Mouse (Mus musculus): ENCODE measurements at regions not wholly inside any gene's neighbourhood (a gene's known extent, or its start where the extent isn't known, plus 50 kb on each side); places are given as distances from the start of the nearest gene placed in this dataset.
"Not testable (repeated sequence)": the region's sequence is repeated elsewhere in the genome, so short reads cannot be mapped to it uniquely, and the experiment has no call there.

GRCm38 (mm10) chr5:28795130-28795758 lies 328.2 kb upstream of the Shh start:
- H3K9me3 ChIP-seq = no peaks in the 10 kb centered on the region
- H3K4me3 ChIP-seq = no peak overlapping the region
- ATAC-seq (replicated peaks) = no peak
- no peaks in the 10 kb centered on the region for H3K36me3 ChIP-seq (replicated peaks)
- no peak overlapping the region for H3K27ac ChIP-seq
- no peak overlapping the region for H3K9ac ChIP-seq
- H3K27me3 ChIP-seq (replicated peaks) = no peaks in the 10 kb centered on the region
- no peaks in the 10 kb centered on the region for H3K4me1 ChIP-seq
- H3K4me2 ChIP-seq = no peak overlapping the region
- 95% methylated on average over 6 of the region's 6 CpGs for WGBS

GRCm38 (mm10) chr5:28793781-28794180 lies 326.7 kb upstream of the Shh start:
- no peaks in the 10 kb centered on the region for H3K27me3 ChIP-seq (replicated peaks)
- no peak overlapping the region for H3K27ac ChIP-seq
- H3K4me3 ChIP-seq = no peak overlapping the region
- no peak for ATAC-seq (replicated peaks)
- no peaks in the 10 kb centered on the region for H3K4me1 ChIP-seq
- no peaks in the 10 kb centered on the region for H3K36me3 ChIP-seq (replicated peaks)
- no peak overlapping the region for H3K9ac ChIP-seq
- H3K9me3 ChIP-seq = no peaks in the 10 kb centered on the region
- 91% methylated on average over 2 of the region's 2 CpGs for WGBS
- no peak overlapping the region for H3K4me2 ChIP-seq

DNA sequence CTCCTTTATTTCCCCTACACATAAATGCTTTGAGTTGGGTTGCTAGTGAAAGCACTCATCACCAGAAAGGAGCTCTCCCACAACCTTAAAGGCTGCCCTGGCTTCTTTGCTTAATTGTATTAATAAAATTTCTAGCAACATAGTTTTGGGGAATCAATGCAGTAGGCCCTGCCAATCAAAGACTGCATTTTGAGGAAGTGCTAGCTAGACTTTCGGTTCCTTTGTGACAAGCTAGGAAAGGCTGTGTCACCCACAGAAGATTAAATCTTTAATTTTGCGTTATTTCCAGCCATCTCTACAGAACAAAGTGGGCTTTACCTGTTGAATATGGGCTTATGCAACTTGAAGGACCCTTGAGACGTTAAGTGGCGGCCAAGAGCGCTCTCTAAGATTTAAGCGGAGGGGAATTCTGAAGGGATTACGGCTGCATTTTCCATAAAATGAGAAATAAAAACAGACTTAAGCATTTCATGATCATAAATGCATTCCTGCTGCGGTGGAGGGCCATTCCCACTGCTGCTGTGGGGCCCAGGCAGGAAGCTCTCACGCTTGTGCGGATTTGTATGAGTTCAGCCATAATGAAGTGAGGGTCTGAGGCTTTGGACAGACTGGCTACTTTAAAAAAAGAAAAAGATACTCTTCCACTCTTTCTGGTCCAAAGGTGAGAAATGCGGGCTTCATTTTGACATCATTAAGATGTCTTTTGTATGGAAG lies 318.4 kb upstream of the Shh start:
- Histone ChIP-seq H3K9me3 (no peaks in the 10 kb centered on the region), H3K27me3 (replicated peaks) (no peaks in the 10 kb centered on the region), H3K4me2 (no peak overlapping the region), H3K27ac (no peak overlapping the region), H3K4me1 (no peaks in the 10 kb centered on the region), H3K36me3 (replicated peaks) (no peaks in the 10 kb centered on the region), H3K9ac (no peak overlapping the region), H3K4me3 (no peak overlapping the region)
- ATAC-seq (replicated peaks) = no peak
- WGBS = 64% methylated on average over 11 of the region's 11 CpGs

GRCm38 (mm10) chr5:28784339-28784966 lies 317.4 kb upstream of the Shh start:
- Histone ChIP-seq H3K9ac (no peak overlapping the region), H3K36me3 (replicated peaks) (no peaks in the 10 kb centered on the region), H3K9me3 (no peaks in the 10 kb centered on the region), H3K27me3 (replicated peaks) (no peaks in the 10 kb centered on the region), H3K4me1 (no peaks in the 10 kb centered on the region), H3K4me2 (no peak overlapping the region), H3K27ac (no peak overlapping the region), H3K4me3 (no peak overlapping the region)
- 84% methylated on average over 6 of the region's 6 CpGs for WGBS
- no peak for ATAC-seq (replicated peaks)

DNA sequence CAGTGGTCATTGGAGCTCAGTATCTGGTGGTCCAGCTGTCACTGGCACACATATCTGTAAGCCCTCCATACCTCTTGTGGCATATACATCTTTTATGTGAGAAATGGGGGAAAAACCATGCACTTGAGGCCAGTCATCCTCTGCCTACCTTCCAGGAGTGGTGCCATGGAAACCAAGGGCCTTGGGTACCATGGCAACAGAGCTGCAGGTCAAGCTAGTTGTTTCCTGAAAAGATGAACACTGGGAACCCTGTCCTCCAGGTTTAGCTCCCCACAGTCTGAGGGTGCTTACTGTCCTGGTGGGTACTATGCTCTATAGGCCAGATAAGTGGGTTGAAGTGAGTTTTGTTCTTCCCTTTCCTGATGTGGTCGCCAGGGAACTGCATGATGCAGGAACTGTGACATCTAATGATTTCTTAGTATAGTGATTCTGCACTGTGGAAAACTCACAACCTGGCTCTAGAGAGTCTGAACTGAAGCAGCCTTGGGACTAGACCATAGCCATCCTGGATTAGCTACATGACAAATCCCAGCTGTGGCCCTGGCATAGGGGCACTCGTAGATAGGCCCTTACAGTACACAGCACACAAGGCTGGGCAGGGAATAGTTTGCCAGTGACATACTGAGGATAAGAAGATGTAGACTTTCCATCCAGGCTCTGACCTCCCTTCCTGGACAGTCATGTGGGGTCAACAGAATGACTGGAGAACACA lies 308.7 kb upstream of the Shh start:
- no peak overlapping the region for H3K27ac ChIP-seq
- no peaks in the 10 kb centered on the region for H3K36me3 ChIP-seq (replicated peaks)
- no peaks in the 10 kb centered on the region for H3K27me3 ChIP-seq (replicated peaks)
- ATAC-seq (replicated peaks) = peak; percentile 74; the same call in 1 of the 2 replicates
- no peak overlapping the region for H3K4me3 ChIP-seq
- H3K9me3 ChIP-seq = no peaks in the 10 kb centered on the region
- H3K9ac ChIP-seq = no peak overlapping the region
- 72% methylated on average over 2 of the region's 2 CpGs for WGBS
- H3K4me2 ChIP-seq = no peak overlapping the region
- H3K4me1 ChIP-seq = peaks cover 4% of the 10 kb centered on the region; the same call in 1 of the 2 replicates

DNA sequence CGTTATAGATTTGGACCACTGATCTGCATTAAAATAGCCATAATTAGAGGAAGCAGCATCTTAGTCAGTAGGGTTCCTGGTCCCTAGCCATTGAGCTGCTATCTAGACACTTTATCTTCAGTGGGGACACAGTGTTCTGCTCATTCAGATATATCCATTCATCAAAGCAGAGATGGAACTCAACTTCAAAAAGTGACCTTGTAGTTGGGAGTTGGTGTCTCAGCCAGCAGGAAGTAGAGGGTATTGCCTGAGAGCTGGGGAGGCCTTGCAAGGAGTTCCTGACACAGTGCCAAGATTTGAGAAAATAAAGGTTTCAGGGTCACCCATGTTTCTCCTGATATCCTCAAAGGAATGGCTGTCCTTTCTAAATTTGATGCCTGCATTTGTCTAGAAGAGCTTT lies 304.7 kb upstream of the Shh start:
- H3K27ac ChIP-seq = no peak overlapping the region
- no peaks in the 10 kb centered on the region for H3K9me3 ChIP-seq
- no peaks in the 10 kb centered on the region for H3K36me3 ChIP-seq (replicated peaks)
- no peaks in the 10 kb centered on the region for H3K27me3 ChIP-seq (replicated peaks)
- H3K9ac ChIP-seq = no peak overlapping the region
- ATAC-seq (replicated peaks) = no peak
- H3K4me3 ChIP-seq = no peak overlapping the region
- peaks cover 4% of the 10 kb centered on the region; the same call in 1 of the 2 replicates for H3K4me1 ChIP-seq
- no peak overlapping the region for H3K4me2 ChIP-seq
- WGBS = 89% methylated on average over 1 of the region's 1 CpGs

DNA sequence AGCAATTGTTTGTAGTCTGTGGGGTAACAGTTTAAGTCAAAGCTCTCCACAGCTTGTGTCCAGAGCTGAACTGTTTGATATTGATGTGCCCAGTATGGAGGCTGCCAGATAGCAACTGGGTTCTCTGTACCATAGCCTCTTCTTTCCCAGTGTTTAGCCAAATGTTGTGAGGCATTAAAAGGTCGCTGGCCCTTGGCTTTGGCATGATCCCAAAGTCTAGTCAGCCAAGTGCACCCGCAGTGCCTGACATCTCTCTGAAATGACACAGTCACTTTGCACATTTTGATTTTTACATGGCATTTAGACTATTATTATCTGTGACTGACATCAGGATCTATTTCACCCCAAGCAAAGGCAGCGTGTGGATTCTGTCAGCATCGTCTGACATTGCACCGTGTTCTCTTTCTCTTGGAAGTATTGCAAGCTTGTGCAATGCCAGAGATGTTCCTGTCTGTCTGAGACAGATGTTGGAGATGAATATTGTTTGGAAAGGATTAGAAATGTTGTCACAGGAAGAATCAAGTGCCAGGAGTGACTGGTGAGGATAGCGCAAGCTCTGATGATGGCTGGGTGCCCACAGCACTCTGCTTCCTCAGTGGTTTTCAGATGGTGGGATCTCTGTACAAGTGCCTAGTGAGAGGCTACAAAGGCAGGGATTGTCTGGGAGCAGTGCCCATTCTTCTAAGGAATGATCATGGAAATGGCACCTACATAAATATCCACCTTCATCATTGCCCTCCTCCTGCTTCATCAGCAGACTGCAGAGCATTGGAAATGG lies 289.3 kb upstream of the Shh start:
- Histone ChIP-seq H3K4me2 (no peak overlapping the region), H3K4me3 (no peak overlapping the region), H3K27me3 (replicated peaks) (no peaks in the 10 kb centered on the region), H3K9me3 (no peaks in the 10 kb centered on the region), H3K27ac (no peak overlapping the region), H3K36me3 (replicated peaks) (no peaks in the 10 kb centered on the region), H3K9ac (no peak overlapping the region), H3K4me1 (no peaks in the 10 kb centered on the region)
- 93% methylated on average over 6 of the region's 6 CpGs for WGBS
- no peak for ATAC-seq (replicated peaks)

DNA sequence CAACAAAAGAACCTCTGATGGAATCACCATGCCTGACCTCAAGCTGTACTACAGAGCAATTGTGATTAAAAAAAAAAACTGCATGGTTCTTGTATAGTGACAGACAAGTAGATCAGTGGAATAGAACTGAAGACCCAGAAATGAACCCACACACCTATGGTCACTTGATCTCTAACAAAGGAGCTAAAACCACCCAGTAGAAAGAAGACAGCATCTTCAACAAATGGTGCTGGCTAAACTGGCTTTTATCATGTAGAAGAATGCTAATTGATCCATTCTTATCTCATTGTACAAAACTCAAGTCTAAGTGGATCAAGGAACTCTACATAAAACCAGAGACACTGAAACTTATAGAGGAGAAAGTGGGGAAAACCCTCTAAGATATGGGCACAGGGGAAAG lies 284.8 kb upstream of the Shh start:
- not testable (repeated sequence) for H3K27me3 ChIP-seq (replicated peaks); H3K9me3 ChIP-seq; H3K4me1 ChIP-seq; H3K4me2 ChIP-seq; H3K4me3 ChIP-seq; ATAC-seq (replicated peaks); H3K27ac ChIP-seq; H3K9ac ChIP-seq; H3K36me3 ChIP-seq (replicated peaks)

DNA sequence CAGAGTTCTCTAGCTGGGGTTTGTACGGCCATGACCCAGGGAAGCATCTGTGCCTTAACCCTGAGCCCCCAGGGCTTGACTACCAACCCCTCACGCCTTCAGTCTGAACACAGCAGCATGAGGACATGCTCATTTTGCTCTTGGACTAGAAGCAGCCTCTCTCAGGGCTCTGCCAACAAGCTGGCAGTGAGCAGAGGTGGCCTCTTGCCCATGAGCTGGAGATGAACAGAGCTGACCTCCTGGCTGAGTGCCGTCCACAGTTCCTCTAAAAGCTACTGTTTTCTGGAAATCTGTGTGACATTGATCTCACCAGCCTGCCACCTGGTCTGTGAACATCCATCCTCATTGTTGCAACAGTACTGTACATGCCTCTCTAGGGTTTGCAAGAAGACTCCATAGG lies 267.7 kb upstream of the Shh start:
- no peak for ATAC-seq (replicated peaks)
- Histone ChIP-seq H3K4me1 (no peaks in the 10 kb centered on the region), H3K36me3 (replicated peaks) (no peaks in the 10 kb centered on the region), H3K9ac (no peak overlapping the region), H3K4me2 (no peak overlapping the region), H3K27me3 (replicated peaks) (no peaks in the 10 kb centered on the region), H3K27ac (no peak overlapping the region), H3K4me3 (no peak overlapping the region), H3K9me3 (no peaks in the 10 kb centered on the region)
- 84% methylated on average over 3 of the region's 3 CpGs for WGBS

- Histone ChIP-seq H3K9ac (no peak overlapping the region), H3K9me3 (no peaks in the 10 kb centered on the region), H3K36me3 (replicated peaks) (no peaks in the 10 kb centered on the region), H3K4me1 (no peaks in the 10 kb centered on the region), H3K4me3 (no peak overlapping the region), H3K27me3 (replicated peaks) (no peaks in the 10 kb centered on the region), H3K4me2 (no peak overlapping the region), H3K27ac (no peak overlapping the region)
- ATAC-seq (replicated peaks) = no peak
- 85% methylated on average over 3 of the region's 3 CpGs for WGBS
Measured at GRCm38 (mm10) chr5:28722067-28722466, 255.0 kb upstream of the Shh start.

DNA sequence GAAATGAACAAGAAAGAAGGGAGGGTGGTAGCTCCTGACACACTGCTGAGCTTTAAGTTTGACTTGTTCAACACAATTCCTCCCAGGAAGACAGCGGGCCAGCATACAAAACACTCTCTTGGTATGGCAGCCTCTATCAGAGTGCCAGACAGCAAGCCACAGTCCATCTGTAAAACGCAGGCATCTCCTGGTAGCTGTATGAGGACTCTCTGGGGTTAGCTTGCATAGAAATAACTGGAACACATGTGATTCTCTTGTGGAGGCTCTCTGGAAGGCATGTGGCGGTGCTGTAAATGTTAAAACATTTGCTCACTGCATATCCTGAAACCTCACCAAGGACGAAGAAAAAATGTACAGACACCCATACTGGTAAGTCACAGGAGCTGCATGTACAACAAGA lies 247.9 kb upstream of the Shh start:
- no peak for ATAC-seq (replicated peaks)
- H3K27ac ChIP-seq = no peak overlapping the region
- no peaks in the 10 kb centered on the region for H3K9me3 ChIP-seq
- H3K27me3 ChIP-seq (replicated peaks) = no peaks in the 10 kb centered on the region
- H3K4me3 ChIP-seq = no peak overlapping the region
- WGBS = 94% methylated on average over 4 of the region's 4 CpGs
- H3K36me3 ChIP-seq (replicated peaks) = no peaks in the 10 kb centered on the region
- no peaks in the 10 kb centered on the region for H3K4me1 ChIP-seq
- no peak overlapping the region for H3K4me2 ChIP-seq
- H3K9ac ChIP-seq = no peak overlapping the region

GRCm38 (mm10) chr5:28710517-28710916 lies 243.5 kb upstream of the Shh start:
- Histone ChIP-seq H3K27ac (no peak overlapping the region), H3K9me3 (no peaks in the 10 kb centered on the region), H3K4me1 (no peaks in the 10 kb centered on the region), H3K4me3 (no peak overlapping the region), H3K27me3 (replicated peaks) (no peaks in the 10 kb centered on the region), H3K36me3 (replicated peaks) (no peaks in the 10 kb centered on the region), H3K9ac (no peak overlapping the region), H3K4me2 (no peak overlapping the region)
- no peak for ATAC-seq (replicated peaks)
- WGBS = 81% methylated on average over 4 of the region's 4 CpGs
